Mouse (Mus musculus) kidney, postnatal 10 days (tissue): Measurements from ENCODE around the gene Hist2h3c2.
"Not testable (repeated sequence)": the region's sequence is repeated elsewhere in the genome, so short reads cannot be mapped to it uniquely, and the experiment has no call there.

Experiments used
- DNase-seq: peaks from one replicate; pipeline ENCODE4 v3.0.0; 2021; ENCODE audit warnings: mixed read lengths

The Hist2h3c2 gene

DNA sequence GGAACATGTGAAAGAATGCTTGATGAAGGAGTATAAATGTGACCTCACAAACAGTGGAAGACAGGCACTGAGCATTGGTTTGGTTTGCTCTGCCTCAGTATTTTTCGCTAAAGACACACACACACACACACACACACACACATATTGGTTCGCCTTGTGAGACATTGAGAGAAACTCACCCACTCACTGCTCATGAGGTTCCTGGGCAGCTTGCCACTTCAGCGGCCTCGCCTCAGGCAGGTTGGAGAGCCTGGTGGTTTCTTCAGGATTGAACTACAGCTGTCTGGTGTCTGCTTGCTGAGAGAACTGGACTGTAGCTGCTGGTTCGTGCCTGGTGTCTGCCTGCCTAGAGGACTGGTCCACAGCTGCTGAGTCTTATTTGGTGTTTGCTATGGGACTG lies 21.3 kb upstream of the Hist2h3c2 start:
- no peak for DNase-seq

DNA sequence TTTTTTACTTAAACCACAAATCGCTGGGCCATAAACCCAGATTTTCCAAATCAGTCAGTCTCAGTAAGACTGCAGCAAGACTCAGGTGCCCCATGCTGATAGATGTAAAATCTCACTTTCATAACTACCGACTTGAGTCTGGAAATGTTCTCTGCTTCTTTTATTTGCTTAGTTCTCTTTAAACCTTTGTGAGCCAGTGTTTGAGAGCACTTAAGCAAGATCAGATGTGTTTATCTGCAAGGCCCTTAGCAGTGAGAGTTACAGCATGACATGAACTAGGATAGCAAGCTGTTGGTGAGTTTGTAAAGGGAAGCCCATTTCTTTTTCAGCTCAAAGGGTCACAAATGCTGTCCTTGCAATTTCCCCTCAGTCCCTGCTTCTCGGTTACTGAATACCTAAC lies 18.3 kb upstream of the Hist2h3c2 start:
- DNase-seq: no peak

DNA sequence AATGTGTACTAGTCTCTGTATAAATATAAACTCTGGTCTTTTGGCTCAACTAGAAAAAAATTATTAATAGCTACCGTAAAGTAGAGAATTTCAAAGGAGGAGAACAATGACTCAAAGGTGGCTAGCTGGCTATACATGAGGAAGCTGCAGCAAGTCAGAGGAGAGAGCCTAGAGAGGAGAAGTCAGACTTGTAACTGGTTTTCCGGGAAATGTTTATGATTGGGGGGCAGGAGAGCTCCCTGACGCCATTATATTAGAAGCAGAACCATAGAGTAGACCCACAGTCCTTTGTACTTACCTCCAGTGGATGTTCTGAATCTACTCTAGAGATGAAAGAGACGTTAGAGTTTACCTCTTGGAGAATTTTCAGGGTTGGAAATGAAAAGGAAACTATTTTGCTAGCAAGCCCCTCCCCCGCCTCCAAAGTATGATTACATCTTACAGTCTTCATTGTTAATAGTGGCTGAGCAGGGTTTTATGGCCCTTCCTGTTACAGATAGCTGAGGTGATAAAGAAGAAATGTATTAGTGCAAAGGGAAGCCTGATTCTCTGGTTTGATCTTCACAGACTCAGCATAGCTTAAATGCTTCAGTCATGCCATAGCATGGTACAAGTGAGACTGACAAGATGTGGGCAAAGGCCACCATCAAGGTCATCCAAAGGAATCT lies 17.1 kb upstream of the Hist2h3c2 start:
- no peak for DNase-seq

DNA sequence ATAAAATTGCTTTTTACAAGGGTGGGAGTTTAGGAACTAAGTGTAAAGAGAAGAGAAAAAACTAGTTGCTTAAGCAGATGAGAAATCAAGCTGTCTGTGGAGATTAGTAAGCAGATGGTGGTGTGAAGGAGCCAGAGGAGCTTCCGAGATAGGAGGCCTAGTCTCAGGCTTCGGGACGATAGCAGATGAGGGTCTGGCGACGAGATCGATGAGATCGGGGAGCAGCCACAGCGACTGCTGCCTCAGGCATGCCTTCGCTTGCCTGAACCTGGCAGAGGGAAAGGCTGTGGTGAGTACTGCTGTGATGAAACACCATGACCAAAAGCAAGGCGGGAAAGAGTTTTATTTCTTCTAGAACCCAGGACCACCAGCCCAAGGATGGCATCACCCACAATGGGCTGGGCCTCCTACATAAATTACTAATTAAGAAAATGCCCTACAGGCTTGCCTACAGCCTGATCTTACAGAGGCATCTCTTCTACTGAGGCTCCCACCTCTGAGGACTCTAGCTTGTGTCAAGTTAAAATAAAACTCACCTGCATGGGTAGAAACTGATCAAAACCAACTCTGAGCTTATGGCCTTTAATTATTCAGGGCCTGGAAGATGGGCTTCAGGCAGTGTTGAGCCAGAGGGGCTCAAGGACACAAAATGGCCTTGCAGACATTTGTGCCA lies 15.9 kb upstream of the Hist2h3c2 start:
- DNase-seq: no peak

DNA sequence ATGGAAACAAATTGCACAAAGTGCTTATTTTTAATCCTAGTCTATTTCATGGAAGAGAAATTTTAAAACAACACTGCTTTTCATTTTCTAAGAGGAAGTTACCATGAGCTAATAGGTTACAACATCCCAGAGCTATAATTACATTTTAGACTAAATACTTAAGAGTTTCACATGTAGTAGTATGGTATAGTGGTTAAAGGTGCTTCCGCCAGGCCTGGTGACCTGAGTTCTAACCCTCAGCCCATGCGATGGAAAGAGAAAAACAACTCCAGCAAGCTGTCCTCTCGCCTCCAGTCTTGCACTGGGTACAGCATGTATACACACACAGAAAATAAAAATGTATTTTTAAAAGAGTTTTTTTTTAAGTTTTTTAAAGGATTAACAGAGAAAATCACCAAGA lies 12.9 kb upstream of the Hist2h3c2 start:
- no peak for DNase-seq

DNA sequence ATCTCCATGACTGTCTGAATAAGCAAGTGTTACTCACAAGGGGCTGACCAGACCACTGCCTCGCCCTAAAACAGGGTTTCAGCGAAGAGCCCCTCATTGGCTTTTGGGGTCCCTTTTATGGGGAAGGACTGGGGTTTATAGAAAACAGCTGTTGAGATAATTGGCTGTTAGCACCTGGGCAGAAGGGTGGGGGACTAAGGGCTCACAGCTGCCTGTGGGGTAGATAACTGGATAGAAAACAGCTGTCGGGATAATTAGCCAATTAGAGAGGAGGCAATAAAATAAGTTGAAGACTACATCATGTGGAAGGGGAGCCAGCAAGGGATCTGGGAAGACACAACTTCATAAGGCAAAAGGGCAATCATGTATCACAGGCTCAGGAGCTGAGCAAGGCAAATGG lies 12.0 kb upstream of the Hist2h3c2 start:
- no peak for DNase-seq

DNA sequence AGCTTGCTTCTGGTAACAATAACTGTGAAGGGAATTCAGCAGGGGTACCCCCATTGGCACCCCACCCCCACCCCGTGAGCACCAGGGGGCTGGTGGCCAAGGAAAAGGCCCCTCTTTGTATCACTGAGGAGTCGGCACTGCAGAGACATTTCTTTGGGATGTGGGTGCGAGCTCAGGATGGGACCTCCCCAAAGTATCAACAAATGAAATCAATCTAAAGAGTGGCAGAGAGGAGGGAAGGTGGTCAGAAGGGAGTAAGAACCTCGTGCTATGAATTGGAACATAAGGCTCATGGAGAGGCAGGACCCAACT lies 10.1 kb upstream of the Hist2h3c2 start:
- no peak for DNase-seq

DNA sequence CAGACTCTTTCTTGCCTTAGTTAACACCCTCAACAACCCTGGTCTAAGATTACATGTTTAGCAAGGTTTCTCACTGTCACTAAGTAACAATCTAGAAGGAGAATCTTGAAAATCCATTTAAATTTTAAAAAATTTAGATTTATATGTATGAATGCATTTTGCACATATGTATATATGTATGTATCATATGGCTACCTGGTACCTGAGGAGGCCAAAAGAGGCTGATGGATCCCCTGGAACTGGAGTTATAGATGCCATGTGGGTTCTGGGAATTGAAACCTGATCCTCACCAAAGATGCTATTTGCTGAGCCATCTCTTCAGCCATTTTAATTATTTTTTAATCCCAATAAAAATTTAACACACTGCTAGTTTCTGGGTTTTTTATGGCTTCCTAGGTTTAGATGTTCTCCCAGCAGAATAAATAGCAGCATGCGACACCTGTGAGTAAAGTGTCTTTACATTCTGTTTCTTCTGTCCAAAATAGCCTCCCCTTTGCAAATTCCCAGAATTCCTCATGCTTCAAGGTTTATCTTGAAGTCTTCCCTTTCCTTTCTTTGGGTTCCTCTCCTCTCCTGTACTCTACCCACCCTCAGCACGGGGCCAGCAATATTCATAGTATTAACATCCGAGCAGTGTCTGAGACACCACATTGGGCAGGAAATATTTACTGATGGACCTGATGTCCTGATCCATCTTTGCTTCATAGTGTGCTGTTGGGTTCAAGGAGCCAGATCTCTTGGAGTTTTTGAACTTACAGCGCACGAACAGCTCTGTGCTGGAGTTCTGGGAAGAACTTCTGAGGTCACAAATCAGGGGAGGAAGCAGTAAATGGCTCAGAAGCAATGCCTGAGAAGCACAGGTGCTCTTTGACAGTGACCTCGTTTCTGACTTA lies 9.5 kb upstream of the Hist2h3c2 start:
- no peak for DNase-seq

DNA sequence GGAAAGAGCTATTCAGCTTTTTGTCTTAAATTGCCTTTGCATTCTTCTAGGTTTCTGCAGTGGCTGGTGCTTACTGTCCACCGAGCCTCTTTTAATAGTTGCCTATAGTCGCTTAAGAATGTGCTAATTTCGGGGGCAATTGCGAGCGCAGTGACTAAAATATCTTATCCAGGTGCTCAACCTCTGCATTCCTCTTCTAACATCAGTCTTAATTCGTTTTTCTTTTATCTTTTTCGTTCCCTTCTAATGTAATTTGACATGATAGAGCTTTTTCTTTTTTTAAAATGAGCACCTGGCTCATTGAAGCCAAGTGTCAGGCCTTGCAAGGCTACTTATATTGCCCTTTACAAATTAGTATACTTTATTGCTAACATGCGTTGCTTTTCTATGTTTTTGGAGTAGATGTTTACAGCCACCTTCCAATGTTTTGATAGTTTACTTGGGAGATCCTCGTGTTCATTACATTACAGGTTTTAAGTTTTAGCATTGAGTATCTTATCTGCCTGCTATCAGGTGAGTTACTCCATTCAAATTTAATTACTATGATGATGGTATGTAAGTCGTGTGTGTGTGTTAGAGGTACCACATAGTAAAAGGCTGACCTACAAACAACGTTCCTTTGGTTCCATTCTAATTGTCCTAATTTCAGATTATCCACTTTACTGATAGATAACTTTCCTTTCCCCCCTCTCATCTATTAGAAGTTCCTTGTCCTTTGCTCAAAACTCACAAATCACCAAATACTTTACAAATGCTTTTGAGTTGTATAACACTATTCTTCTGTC lies 8.6 kb upstream of the Hist2h3c2 start:
- DNase-seq: no peak

DNA sequence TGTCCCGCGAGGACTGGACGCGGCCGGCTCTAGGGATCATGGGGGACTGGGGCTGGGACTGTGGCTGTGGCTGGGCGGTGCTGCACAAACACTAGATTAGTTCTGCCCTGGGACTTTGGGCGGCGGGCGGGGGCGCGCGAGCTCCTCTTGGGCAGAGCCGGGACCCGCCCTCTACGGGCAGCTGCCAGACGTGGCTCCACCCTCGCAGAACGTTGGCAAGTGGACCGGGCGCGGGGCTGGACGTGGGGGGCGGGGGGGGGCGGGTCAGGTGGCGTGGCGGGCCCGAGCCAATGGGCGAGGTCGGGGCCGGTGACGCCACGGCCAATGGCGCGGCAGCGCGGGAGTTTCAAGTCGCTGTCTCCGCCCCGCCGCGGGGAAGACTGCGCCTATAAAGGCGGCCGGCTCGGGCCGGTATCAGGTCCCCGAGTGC lies 7.5 kb upstream of the Hist2h3c2 start, which contains the start of gene Hist2h3c1:
Hist2h3c1 (plus strand) TSS at position 259 of the 430 bp plus-strand sequence.
- DNase-seq: not testable (repeated sequence)

DNA sequence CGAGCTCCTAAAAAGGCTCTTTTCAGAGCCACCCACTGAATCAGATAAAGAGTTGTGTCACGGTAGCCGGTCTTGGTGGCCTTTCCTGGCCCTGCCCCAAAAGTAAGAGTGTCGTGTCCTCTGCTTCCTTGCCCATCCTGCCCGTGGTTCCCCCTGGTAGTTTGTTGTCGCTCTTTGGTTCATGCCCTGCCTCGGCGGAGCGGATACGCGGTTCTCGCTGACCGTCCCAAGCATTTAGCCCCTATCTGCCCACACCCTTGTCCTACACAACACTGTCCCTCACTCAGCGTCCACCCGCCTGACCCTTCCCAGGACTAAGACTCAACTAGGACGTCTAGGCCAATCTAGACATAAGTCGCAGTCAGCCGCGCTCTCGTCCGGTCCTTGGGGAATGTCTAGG lies 7.1 kb upstream of the Hist2h3c2 start:
- DNase-seq: not testable (repeated sequence)

DNA sequence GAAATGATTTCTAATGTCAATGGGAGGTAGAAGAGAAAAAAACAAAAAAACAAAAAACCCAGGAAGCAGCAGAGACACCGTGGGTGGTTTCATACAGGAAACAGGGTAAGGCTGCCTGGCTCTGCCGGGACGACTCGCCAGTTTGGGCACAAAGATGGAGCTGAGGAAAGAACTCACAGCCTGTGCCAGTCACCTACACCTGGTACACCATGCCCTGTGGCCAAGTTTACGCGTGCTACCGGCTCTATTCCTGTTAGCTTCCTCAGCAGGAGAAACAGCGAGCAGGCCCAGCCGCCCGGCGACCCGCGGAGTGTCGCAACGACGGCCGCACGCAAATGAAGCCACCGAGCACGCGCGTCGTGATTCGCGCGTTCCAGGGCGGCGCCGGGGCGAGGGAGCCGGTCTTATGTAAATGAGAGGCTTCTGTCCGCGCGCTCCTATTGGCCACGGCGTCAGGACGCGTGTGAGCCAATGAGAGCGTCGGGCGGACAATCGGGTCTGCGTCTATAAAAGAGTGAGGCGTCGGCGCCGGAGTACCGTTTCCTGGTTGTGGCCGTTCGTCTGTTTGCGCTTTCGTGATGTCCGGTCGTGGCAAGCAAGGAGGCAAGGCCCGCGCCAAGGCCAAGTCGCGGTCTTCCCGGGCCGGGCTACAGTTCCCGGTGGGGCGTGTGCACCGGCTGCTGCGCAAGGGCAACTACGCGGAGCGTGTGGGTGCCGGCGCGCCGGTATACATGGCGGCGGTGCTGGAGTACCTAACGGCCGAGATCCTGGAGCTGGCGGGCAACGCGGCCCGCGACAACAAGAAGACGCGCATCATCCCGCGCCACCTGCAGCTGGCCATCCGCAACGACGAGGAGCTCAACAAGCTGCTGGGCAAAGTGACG lies 6.3 kb upstream of the Hist2h3c2 start, which contains the start of gene Hist2h2aa1:
Hist2h2aa1 (plus strand) TSS at position 495 of the 884 bp plus-strand sequence.
- peak; percentile 89 for DNase-seq

DNA sequence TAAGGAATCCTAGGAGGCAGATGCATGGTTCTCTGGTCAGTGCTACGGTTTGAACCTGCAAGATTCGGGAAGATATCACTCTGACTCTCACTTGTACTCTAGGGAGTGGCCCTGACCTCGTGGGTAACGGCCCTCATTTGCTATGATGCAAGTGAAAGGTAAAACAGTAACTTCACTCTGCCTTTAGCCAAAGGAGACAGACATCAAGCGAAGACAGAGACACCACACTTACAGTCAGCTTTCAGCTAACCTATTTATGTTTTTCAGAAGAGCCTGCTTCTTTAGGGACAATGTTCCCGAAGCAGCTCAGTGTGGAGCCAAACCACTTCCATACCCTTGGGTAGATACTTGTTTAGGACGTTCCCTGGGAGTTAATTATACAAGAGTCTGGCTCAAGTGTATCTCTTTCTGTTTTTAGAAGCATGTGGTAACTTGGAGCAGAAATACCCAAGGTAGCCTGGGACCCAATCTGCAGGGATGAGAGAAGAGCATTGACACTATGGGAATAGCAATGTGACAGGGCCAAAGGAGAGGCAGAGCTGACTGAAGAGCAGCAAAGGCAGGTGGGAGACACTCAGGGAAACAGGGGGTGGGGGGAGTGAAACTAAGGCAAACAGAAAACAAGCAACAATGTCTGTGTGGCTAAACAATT lies 5.1 kb upstream of the Hist2h3c2 start:
- no peak for DNase-seq

DNA sequence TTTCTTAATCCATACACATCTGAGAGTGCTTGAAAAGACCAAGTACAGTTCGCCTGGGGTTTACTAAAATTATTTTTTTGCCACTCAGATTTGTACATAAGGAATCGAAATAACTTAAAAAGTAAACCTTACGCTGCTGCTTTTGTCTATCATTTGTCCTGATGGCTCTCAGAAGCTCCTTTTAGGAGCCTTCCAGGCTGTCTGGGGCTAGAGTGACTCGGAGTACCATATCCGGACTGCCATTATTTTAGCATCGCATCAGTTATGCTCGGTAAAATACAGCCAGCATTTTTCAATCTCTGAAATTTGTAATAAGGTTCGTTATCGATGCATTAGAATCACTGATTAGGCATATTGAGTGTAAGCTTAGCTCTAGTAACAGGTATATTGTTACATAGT lies 1.9 kb upstream of the Hist2h3c2 start:
- no peak for DNase-seq

DNA sequence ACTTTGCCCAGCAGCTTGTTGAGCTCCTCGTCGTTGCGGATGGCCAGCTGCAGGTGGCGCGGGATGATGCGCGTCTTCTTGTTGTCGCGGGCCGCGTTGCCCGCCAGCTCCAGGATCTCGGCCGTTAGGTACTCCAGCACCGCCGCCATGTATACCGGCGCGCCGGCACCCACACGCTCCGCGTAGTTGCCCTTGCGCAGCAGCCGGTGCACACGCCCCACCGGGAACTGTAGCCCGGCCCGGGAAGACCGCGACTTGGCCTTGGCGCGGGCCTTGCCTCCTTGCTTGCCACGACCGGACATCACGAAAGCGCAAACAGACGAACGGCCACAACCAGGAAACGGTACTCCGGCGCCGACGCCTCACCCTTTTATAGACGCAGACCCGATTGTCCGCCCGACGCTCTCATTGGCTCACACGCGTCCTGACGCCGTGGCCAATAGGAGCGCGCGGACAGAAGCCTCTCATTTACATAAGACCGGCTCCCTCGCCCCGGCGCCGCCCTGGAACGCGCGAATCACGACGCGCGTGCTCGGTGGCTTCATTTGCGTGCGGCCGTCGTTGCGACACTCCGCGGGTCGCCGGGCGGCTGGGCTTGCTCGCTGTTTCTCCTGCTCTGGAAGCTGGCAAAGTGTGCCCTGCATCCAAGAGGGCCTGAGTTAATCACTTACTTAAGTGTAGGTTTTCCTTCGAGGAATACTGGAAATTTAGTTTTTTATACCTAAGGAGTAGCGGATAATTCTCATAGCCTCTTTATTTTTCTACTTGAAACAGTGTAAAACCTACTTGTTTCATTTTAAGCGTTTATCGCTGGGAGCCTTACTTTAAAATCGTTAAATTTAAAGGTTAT lies 1.2 kb upstream of the Hist2h3c2 start, which contains the start of gene Hist2h2aa2:
Hist2h2aa2 (minus strand) TSS at position 328 of the 850 bp plus-strand sequence.
- peak; percentile 96 for DNase-seq

DNA sequence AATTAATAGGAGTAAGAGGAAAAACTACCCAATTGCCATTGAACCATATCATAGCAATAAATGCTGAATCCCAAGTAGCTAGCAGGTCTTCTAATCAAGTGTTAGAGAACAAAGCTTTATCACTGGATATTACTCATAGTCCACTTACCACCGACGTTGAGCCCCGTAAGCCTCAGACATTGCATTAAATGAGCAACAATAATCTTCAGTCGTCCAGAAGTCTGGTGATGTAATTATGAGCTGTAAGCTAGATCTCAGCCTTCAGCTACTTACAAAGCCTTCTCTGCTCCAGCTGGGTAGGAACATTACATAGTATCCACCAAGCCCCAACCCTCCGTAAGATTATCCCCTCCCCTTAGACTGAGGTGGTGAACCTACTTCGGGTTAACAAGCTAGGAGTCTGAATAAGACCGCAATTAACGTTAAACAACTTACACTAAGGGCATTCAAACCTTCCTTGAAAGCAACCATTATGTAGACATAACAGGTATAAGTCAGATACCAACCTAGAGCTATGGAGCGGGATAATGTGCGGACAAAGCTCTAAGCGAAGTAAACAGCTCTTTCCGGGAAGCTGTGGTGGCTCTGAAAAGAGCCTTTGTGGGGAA lies 919 bp downstream of the Hist2h3c2 start:
- no peak for DNase-seq

DNA sequence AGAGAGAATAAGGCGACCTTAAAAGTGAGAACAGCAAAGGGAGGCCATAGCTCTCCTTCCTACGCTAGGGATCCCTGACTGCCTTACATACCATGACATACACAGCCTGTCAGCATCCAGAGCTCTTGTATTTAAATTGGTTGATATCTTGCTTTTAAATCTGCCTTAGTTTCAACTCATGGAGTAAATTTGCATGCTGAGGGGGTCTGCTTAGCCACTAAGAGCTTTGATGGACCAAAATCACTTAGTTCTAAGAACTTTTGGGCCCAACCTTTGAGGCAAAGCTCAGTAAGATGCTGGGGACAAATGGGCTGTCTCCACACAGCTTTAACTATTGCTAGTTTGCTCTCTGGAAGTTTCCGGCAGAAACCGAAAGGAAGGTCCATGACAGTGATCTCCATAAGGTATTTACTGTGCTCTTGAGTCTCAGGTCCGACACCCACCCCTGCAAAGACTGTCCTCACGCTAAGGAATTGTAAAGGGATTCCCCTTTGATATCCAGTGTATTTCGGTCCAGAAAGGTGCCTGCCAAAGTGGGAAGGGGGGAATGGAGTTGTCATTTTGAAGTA lies 1.5 kb downstream of the Hist2h3c2 start:
- no peak for DNase-seq

DNA sequence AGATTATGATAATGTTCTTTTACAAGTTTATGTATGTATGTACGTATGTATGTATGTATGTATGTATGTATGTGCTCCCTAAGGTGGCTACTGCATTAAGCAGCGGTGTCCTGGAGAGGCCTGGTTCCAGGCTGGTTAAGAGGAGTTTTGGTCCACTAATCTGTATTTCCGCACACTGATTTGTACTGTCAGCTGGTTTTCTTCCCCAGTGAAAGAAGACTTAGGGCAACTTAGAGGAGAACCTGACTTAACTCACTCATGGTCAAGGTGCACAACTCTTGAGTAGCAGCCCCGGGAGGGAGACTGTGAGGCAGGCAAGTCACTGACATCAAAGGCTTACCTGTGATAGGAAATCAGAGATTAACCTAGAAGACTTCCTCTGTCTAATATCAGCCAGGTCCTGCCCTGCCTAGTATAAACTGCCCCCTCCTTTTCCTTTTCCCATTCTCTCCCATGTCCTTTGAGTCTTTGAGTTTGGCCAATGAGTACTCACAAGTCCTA lies 2.0 kb downstream of the Hist2h3c2 start:
- no peak for DNase-seq

DNA sequence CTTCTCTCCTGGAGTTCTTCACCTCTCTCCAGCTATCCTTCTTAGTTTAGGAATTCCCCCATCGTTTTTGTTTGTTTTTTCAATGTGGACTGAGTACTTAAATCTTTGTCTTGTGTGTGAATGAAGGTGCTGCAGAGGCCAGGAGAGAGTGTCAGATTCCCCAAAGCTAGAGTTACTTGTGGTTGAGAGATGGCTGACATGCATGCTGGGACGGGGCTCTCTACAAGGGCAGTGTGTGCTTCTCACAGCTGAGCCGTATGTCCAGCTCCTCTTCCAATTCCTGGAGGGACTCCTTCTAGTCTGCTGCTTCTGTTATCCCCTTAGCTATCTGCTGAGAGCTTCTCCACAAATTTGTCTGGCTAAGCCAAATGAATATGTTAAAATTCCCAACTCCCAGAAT lies 3.1 kb downstream of the Hist2h3c2 start:
- no peak for DNase-seq
